Mouse (Mus musculus) liver, embryonic 16.5 days (tissue): Measurements from ENCODE around the gene Olfr975. TPM values are rescaled to one million over a fixed set of nuclear protein-coding genes. Genes with fewer than 3 reads are reported as not detected.
A peak's percentile ranks its signal among the peaks of the same experiment; 100 is the strongest.

Experiments
- ATAC-seq: fragments of 200-750 bp; cut with Nextera tagmentation; 2 replicates; pipeline ENCODE4 v1.8.0; 2017; ENCODE audit warnings: low read depth, mild to moderate bottlenecking, moderate number of reproducible peaks, moderate library complexity
- H3K27ac ChIP-seq: fragments of 300-500 bp; sonication (generic); 2 replicates; pipeline ENCODE4 v1.5.1; 2014; ENCODE audit warnings: mild to moderate bottlenecking, low read length
- H3K27me3 ChIP-seq: fragments of 300-500 bp; sonication (generic); 2 replicates; pipeline ENCODE4 v1.6.1; 2014; ENCODE audit warnings: low read depth, low read length, mixed read lengths; ENCODE audit not compliant: control insufficient read depth, insufficient read depth
- H3K36me3 ChIP-seq: fragments of 300-500 bp; sonication (generic); 2 replicates; pipeline ENCODE4 v1.6.1; 2014; ENCODE audit warnings: mild to moderate bottlenecking; ENCODE audit not compliant: control insufficient read depth, insufficient read depth
- H3K4me1 ChIP-seq: fragments of 300-500 bp; sonication (generic); 2 replicates; pipeline ENCODE4 v1.6.1; 2014; ENCODE audit warnings: low read depth, low read length, mixed read lengths; ENCODE audit not compliant: control insufficient read depth
- H3K4me2 ChIP-seq: fragments of 300-500 bp; sonication (generic); 2 replicates; pipeline ENCODE4 v1.6.1; 2014; ENCODE audit warnings: low read depth, low read length, mixed read lengths
- H3K4me3 ChIP-seq: fragments of 300-500 bp; sonication (generic); 2 replicates; pipeline ENCODE4 v1.5.1; 2014; ENCODE audit warnings: low read depth, mild to moderate bottlenecking, low read length
- H3K9ac ChIP-seq: fragments of 300-500 bp; sonication (generic); 2 replicates; pipeline ENCODE4 v1.6.1; 2014; ENCODE audit warnings: low read depth, low read length
- H3K9me3 ChIP-seq: fragments of 300-500 bp; sonication (generic); replicated peaks from 2 replicates; pipeline ENCODE4 v1.6.1; 2016; ENCODE audit warnings: low read length; ENCODE audit not compliant: control insufficient read depth
- WGBS: fragments of 180-500 bp; shearing (Covaris S2); extraction: QIAGEN DNeasy Blood & Tissue Kit; methylation state at CpG from one replicate; pipeline ENCODE4 v1.1.7; 2014; ENCODE audit not compliant: insufficient replicate concordance; 5-methylcytosine and 5-hydroxymethylcytosine counted together
- polyA plus RNA-seq: library from polyadenylated mRNA; unstranded; fragments of >200 nt; fragmentation: Nextera tagmentation; extraction: Ambion mirVana; gene quantifications from 2 replicates; pipeline ENCODE4 v1.2.1, GENCODE M21; 2015

The Olfr975 gene
- polyA plus RNA-seq, 1 experiment from 2014 or later, result not detected

DNA sequence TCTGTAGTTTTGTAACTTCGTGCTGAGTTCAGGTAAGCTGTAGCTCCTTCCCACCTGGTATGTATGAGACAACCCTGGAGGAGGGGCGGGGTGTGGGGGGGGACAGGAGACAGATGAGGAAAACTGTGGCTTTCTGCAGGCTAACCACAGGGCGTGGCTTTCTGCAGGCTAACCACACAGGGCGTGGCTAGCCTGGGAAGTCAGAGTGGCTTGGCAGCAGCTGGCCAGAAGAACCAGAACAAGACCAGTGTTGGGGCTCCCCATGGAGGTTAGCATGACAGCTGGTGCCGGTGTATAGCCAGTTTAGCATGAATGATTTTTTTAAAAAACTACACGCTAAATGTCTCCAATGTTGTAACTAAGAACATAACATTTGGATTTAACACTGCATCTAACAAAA is 46.7 kb downstream of the Olfr975 start:
- WGBS, result 15% methylated on average over 6 of the region's 6 CpGs
- Histone ChIP-seq H3K4me2 (no peak overlapping the region), H3K27me3 (no peaks in the 10 kb centered on the region), H3K27ac (no peak overlapping the region), H3K4me3 (no peak overlapping the region), H3K4me1 (no peaks in the 10 kb centered on the region), H3K9me3 (no peaks in the 10 kb centered on the region), H3K36me3 (no peaks in the 10 kb centered on the region), H3K9ac (no peak overlapping the region)
- ATAC-seq, result peak; percentile 37; the same call in 1 of the 2 replicates

Other genes with a start within 250 kb of the Olfr975 start
- not detected in 2 replicates for gene Olfr149, start 244.9 kb downstream of the Olfr975 start, polyA plus RNA-seq
- gene Olfr965, start 240.7 kb downstream of the Olfr975 start, polyA plus RNA-seq, result not detected in 2 replicates
- gene Olfr150, start 221.1 kb downstream of the Olfr975 start, polyA plus RNA-seq, result not detected in 2 replicates
- not detected in 2 replicates for gene Olfr967, start 205.8 kb downstream of the Olfr975 start, polyA plus RNA-seq
- gene Olfr968, start 168.8 kb downstream of the Olfr975 start, polyA plus RNA-seq, result not detected in 2 replicates
- not detected in 2 replicates for gene Olfr969, start 161.1 kb downstream of the Olfr975 start, polyA plus RNA-seq
- gene Olfr970, start 143.2 kb downstream of the Olfr975 start, polyA plus RNA-seq, result not detected in 2 replicates
- gene Olfr971, start 115.2 kb downstream of the Olfr975 start, polyA plus RNA-seq, result not detected in 2 replicates
- not detected in 2 replicates for gene Olfr972, start 85.6 kb downstream of the Olfr975 start, polyA plus RNA-seq
- gene Olfr229, start 44.7 kb downstream of the Olfr975 start, polyA plus RNA-seq, result not detected in 2 replicates
- not detected in 2 replicates for gene Olfr974, start 14.5 kb downstream of the Olfr975 start, polyA plus RNA-seq
- not detected in 2 replicates for gene Olfr976, start 9.1 kb upstream of the Olfr975 start, polyA plus RNA-seq
- gene Olfr978, start 40.1 kb upstream of the Olfr975 start, polyA plus RNA-seq, result not detected in 2 replicates
- not detected in 2 replicates for gene Olfr979, start 51.4 kb upstream of the Olfr975 start, polyA plus RNA-seq
- gene Olfr980, start 57.5 kb upstream of the Olfr975 start, polyA plus RNA-seq, result not detected in 2 replicates
- not detected in 2 replicates for gene Olfr981, start 69.4 kb upstream of the Olfr975 start, polyA plus RNA-seq
- gene Olfr982, start 121.8 kb upstream of the Olfr975 start, polyA plus RNA-seq, result not detected in 2 replicates
- not detected in 2 replicates for gene Olfr983, start 141.5 kb upstream of the Olfr975 start, polyA plus RNA-seq
- not detected in 2 replicates for gene Olfr984, start 162.2 kb upstream of the Olfr975 start, polyA plus RNA-seq
- gene Olfr985, start 178.1 kb upstream of the Olfr975 start, polyA plus RNA-seq, result not detected in 2 replicates
- not detected in 2 replicates for gene Tmem225, start 196.1 kb upstream of the Olfr975 start, polyA plus RNA-seq
- gene Olfr986, start 228.9 kb upstream of the Olfr975 start, polyA plus RNA-seq, result not detected in 2 replicates
- 0.72 and 0.79 TPM in 2 replicates for gene Zfp202, start 240.3 kb upstream of the Olfr975 start, polyA plus RNA-seq